Mouse (Mus musculus) bone marrow, adult 2 months (tissue): ENCODE data around the gene Slc25a44. TPM values are rescaled to one million over a fixed set of nuclear protein-coding genes. Genes with fewer than 3 reads are reported as not detected.
A peak's percentile ranks its signal among the peaks of the same experiment; 100 is the strongest.

Experiments
- H3K27ac ChIP-seq: fragments of 200-500 bp; 2 replicates; pipeline ENCODE4 v1.5.1; 2012; ENCODE audit warnings: low read depth, mild to moderate bottlenecking, control low read depth, inconsistent platforms, low read length; ENCODE audit not compliant: control insufficient read depth, poor library complexity, insufficient read depth
- H3K4me1 ChIP-seq: fragments of 200-500 bp; 2 replicates; pipeline ENCODE4 v1.6.1; 2011; ENCODE audit warnings: low read length; ENCODE audit not compliant: control insufficient read depth, insufficient read depth
- H3K4me3 ChIP-seq: fragments of 200-500 bp; replicated peaks from 2 replicates; pipeline ENCODE3; 2011; ENCODE audit warnings: mild to moderate bottlenecking, low read depth, low read length, control low read depth; ENCODE audit not compliant: control insufficient read depth
- CTCF ChIP-seq: fragments of 200-500 bp; IDR thresholded peaks from 2 replicates; pipeline ENCODE4 v1.5.1; 2011; ENCODE audit warnings: low read length, control low read depth; ENCODE audit not compliant: control insufficient read depth, insufficient read depth
- POLR2A ChIP-seq: fragments of 200-500 bp; IDR thresholded peaks from 2 replicates; pipeline ENCODE4 v1.6.1; 2011; ENCODE audit warnings: low read depth, mild to moderate bottlenecking, control low read depth, low read length, borderline replicate concordance; ENCODE audit not compliant: control insufficient read depth
- WGBS: fragments of 180-500 bp; shearing (Covaris S2); methylation state at CpG from one replicate; pipeline ENCODE4 v1.1.7; 2018; 5-methylcytosine and 5-hydroxymethylcytosine counted together
- polyA plus RNA-seq: library from polyadenylated mRNA; stranded (reverse); fragments of >200 nt; gene quantifications from 2 replicates; pipeline ENCODE4 v1.2.4, GENCODE M21; 2011; ENCODE audit warnings: low replicate concordance; ENCODE audit not compliant: missing spikeins, insufficient read depth, insufficient read length

Gene Slc25a44
- polyA plus RNA-seq, 1 experiment, result 17.4 TPM

DNA sequence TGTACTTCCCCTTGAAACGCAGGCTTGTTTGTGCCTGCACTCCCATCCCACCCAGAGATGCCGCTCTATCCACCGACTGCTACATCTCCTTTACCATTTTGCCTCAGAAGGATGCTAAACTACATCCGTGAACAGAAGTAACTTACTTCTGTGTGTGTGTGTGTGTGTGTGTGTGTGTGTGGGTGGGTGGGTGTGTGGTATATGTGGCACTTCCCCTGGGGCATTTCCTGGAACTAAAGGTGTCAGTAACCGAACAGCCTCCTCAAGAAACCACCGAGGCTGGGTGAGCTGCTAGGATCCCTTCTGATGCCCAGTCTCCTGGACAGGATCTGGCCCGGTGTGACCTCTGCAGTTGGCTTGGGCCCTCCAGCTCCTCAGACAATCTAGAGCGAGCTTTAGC, 29.0 kb upstream of the Slc25a44 start:
- no peak for TF ChIP-seq CTCF
- no peak for TF ChIP-seq POLR2A
- Histone ChIP-seq H3K4me3 (peak overlapping the region; percentile 73), H3K4me1 (no peaks in the 10 kb centered on the region; the same call in 1 of the 2 replicates), H3K27ac (peak overlapping the region; percentile 94)
- WGBS, result 15% methylated on average over 8 of the region's 8 CpGs

DNA sequence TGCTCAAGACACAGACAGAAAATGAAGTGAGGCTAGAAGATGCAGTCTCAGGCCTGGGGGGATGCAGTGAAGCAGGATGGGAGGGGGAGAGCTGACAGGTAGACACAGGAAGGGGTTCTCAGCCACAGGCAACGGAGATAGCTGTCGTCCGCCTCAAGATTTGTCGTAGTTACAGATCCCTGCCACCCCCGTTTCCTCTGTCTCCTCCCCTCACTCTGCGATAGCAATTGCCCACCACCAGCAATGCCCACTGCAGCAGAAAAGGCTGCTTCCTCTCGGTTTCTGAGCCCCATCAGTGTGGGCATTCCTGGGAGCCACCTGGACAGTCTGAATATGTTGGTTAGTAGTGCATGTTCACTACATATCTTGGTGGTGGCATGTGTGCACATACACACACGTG, 28.4 kb upstream of the Slc25a44 start:
- Histone ChIP-seq H3K4me1 (no peaks in the 10 kb centered on the region; the same call in 1 of the 2 replicates), H3K4me3 (peak overlapping the region; percentile 73), H3K27ac (peak overlapping the region; percentile 23; the same call in 1 of the 2 replicates)
- TF ChIP-seq CTCF (no peak), POLR2A (no peak)
- 9% methylated on average over 8 of the region's 8 CpGs for WGBS

DNA sequence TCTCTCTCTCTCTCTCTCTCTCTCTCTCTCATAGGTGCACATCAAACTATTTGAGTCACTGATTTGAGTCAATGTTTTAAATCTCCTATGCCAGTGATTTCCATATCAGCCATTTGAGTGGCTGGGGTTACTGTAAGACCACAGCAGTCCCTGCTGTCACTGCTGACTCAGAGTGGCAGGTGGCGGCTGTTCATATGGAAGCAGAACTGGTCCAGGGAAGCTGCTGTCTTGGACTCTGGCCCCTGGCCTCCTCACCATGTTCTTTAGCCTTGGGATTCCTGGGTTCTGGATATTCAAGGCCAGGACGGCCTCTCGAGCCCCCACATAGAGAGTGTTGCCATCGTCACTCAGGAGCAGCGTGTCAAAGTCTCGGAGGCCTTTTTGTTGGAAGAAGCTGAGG, 27.8 kb upstream of the Slc25a44 start:
- WGBS, result 70% methylated on average over 6 of the region's 6 CpGs
- no peaks in the 10 kb centered on the region; the same call in 1 of the 2 replicates for H3K4me1 ChIP-seq
- H3K27ac ChIP-seq, result peak overlapping the region; percentile 15; the same call in 1 of the 2 replicates
- TF ChIP-seq POLR2A (no peak), CTCF (no peak)
- no peak overlapping the region for H3K4me3 ChIP-seq

DNA sequence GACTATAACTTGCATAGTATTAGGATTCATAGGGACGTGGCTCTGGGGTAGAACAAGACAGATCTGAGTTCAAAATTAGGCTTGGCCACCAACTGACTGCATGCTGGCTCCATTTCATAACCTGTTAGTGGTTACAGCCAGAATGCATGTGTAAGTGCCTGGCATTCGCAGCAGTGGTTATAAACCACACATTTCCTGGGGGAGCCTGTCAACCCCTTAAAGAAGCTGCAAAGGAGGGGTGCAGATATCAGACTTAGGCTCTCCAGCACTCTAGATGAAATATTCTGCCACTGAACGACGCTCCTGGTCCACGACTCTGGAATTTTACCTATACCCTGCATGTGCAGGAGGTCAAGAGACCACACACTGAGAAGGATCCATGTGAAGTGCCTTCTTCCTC, 27.3 kb upstream of the Slc25a44 start:
- no peak overlapping the region for H3K27ac ChIP-seq
- TF ChIP-seq CTCF, result no peak
- TF ChIP-seq POLR2A, result no peak
- no peak overlapping the region for H3K4me3 ChIP-seq
- 17% methylated on average over 5 of the region's 5 CpGs for WGBS
- H3K4me1 ChIP-seq, result no peaks in the 10 kb centered on the region; the same call in 1 of the 2 replicates

DNA sequence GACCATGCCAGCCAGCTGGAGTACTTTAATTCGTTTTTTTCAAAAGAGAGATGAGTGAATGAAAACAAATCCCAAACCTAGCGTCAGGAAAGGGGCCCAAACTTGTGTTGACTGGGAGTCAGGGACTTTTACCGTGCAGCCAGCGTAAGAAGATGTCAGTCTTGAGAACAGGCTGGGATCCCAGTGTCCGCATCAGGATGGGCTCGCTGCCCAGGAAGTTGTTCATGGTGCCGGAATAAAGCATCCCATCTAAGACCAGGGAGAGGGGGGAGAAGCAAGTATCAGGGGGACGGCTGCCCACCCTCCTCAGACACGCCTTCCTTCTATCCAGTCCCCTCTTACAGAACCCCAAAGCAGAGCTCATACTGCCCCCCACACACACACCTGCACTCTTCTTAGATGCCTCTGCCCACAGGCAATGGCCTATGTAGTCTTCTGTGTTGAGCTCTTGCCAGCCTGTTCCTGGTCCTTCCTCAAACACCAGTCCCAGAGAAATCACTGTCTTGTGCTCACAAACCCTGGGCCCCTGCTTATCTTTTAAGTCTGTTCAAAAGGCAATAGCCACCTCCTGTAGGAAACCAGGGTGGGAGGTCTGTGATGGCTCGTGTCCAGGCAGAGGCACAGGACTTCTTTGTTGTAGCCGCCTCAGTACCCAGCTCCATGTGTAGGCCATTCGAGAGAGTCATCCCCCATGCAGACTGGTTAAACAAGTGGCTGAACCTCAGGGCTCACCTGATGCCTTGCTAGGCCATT, 25.6 kb upstream of the Slc25a44 start:
- no peak overlapping the region for H3K27ac ChIP-seq
- TF ChIP-seq POLR2A (no peak), CTCF (no peak)
- H3K4me1 ChIP-seq, result peaks cover 2% of the 10 kb centered on the region; the same call in 1 of the 2 replicates
- WGBS, result 80% methylated on average over 12 of the region's 12 CpGs
- no peak overlapping the region for H3K4me3 ChIP-seq

DNA sequence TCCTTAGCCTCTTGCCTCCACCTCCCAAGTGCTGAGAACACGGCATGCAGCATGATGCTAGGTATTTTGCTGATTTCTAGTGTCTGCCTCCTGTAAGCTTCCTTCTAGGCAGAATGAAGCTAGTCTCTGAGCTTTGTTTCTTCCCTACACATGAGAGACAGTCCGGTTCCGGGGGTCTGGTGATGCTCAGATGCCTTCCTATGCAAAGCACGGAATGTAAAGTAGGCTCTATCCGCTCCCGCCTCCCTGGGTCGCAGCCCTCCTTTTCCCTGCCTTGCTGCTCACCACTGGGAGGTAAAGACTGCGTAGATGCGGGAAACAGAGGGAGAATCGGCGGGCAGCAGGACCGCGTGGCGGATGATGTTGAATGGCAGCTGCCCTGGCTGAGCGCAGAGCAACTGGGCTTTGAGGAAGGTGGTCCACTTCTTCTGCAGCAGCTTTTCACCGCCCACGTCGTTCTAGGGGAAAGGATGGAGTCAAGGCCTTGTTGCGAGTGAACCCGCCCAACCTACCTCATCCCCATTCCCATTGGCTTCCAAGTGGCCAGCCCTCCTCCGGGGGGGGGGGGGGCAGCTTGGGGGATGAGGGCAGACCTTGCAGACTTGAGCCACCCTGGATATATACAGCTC, 24.6 kb upstream of the Slc25a44 start:
- no peak for TF ChIP-seq POLR2A
- TF ChIP-seq CTCF, result no peak
- Histone ChIP-seq H3K4me3 (no peak overlapping the region), H3K4me1 (peaks cover 2% of the 10 kb centered on the region; the same call in 1 of the 2 replicates), H3K27ac (no peak overlapping the region)
- 74% methylated on average over 21 of the region's 21 CpGs for WGBS

DNA sequence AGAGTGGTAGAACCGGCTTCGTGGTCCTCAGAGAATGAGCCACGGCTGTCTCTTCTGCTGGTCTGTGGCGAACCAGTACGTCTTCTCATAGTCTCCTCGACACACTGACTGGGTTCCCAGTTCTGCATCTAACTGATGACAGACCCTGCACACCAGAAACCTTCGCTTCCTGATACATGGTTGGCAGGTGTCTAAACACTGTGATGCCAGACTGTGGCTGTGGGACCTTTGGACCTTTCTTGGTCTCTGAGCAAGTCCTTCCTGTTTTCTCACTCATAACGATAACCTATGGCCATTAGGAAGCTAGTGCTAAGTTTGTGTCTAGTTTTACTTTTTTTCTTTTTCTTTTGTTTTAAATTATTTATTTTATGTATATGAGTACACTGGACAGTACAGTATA, 23.5 kb upstream of the Slc25a44 start:
- Histone ChIP-seq H3K4me1 (peaks cover 2% of the 10 kb centered on the region; the same call in 1 of the 2 replicates), H3K4me3 (no peak overlapping the region), H3K27ac (no peak overlapping the region)
- TF ChIP-seq CTCF (no peak), POLR2A (no peak)
- WGBS, result 34% methylated on average over 8 of the region's 8 CpGs

DNA sequence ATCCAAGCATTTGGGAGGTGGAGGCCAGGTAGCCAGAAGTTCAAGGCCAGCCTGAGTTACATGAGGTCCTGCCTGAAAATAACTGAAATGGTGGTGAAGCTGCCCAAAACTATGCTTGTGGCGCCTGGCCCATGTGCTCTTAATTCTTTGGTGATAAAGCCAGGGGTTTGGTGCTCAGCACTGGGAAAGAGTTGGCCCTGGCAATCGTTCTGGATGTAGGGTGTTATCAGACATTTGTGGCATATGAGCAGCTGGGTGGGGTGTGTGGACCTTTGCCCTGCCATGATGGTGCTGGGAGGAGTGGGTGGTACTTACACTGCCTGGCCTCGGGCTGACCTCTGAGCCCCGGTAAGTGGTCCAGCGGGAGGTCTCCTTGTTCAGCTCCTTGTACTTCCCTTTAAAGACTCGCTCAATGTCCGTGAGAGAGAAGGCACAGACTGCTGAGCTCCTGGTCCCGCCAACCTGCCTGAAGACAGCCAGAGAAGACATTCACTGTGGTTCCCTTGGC, 22.8 kb upstream of the Slc25a44 start:
- no peak for TF ChIP-seq CTCF
- TF ChIP-seq POLR2A, result no peak
- H3K27ac ChIP-seq, result no peak overlapping the region
- WGBS, result 67% methylated on average over 8 of the region's 8 CpGs
- H3K4me3 ChIP-seq, result no peak overlapping the region
- H3K4me1 ChIP-seq, result peaks cover 3% of the 10 kb centered on the region
